Mouse (Mus musculus) G1E (cell line): Measurements from ENCODE around the gene Fat3. TPM values are rescaled to one million over a fixed set of nuclear protein-coding genes. Genes with fewer than 3 reads are reported as not detected.

Source experiments
- ATAC-seq: 2 replicates; pipeline ENCODE4 v1.8.0; 2016; ENCODE audit warnings: mild to moderate bottlenecking; ENCODE audit not compliant: insufficient number of reproducible peaks, poor library complexity, low FRiP score, severe bottlenecking; ENCODE audit errors: extremely low read depth
- DNase-seq: peaks from one replicate; pipeline ENCODE4 v3.0.0; 2012; ENCODE audit warnings: low spot score
- H3K27me3 ChIP-seq: 2 replicates; pipeline ENCODE4 v1.6.1; 2012; ENCODE audit warnings: mild to moderate bottlenecking, low read length, inconsistent platforms; ENCODE audit not compliant: insufficient read depth
- H3K36me3 ChIP-seq: replicated peaks from 2 replicates; pipeline ENCODE3; 2012; ENCODE audit warnings: mild to moderate bottlenecking, inconsistent platforms
- H3K4me1 ChIP-seq: 2 replicates; pipeline ENCODE4 v1.6.1; 2012; ENCODE audit warnings: low read depth, low read length, inconsistent platforms, mixed read lengths; ENCODE audit not compliant: insufficient read depth
- H3K4me3 ChIP-seq: 2 replicates; pipeline ENCODE4 v1.5.1; 2012; ENCODE audit warnings: low read depth, mild to moderate bottlenecking, inconsistent platforms, low read length, moderate library complexity, mixed read lengths
- H3K9me3 ChIP-seq: replicated peaks from 2 replicates; pipeline ENCODE4 v1.6.1; 2012; ENCODE audit warnings: inconsistent platforms
- CTCF ChIP-seq: IDR thresholded peaks from 2 replicates; pipeline ENCODE4 v1.5.1; 2012; ENCODE audit warnings: low read depth, low read length, inconsistent platforms, mixed read lengths
- GATA1 ChIP-seq: IDR thresholded peaks from 2 replicates; pipeline ENCODE4 v1.6.1; 2012; ENCODE audit warnings: borderline replicate concordance, low read length, inconsistent platforms, mixed read lengths
- GATA2 ChIP-seq: IDR thresholded peaks from 2 replicates; pipeline ENCODE4 v1.6.1; 2012; ENCODE audit warnings: low read depth, low read length, inconsistent platforms, borderline replicate concordance
- POLR2AphosphoS5 ChIP-seq: IDR thresholded peaks from 2 replicates; pipeline ENCODE4 v1.6.1; 2012; ENCODE audit warnings: low read depth, low read length, inconsistent platforms; ENCODE audit not compliant: insufficient replicate concordance
- TAL1 ChIP-seq: conservative IDR thresholded peaks from 2 replicates; pipeline ENCODE4 v1.6.1; 2012; ENCODE audit warnings: low read depth, low read length, inconsistent platforms, mixed read lengths
- polyA plus RNA-seq: library from polyadenylated mRNA; stranded (reverse); fragments of >175 nt; gene quantifications from 2 replicates; pipeline ENCODE4 v1.2.3, GENCODE M21; 2012
- total RNA-seq, 2 experiments: library from RNA; stranded (forward) in 1 of 2; stranded (reverse) in 1 of 2; fragments of 200-1000 nt in 1 of 2; fragments of >200 nt in 1 of 2; fragmentation: Nextera tagmentation in 1 of 2; gene quantifications; 2 replicates each; pipeline ENCODE4 v1.2.3; 2014 to 2017

Fat3 gene
- total and polyA plus RNA-seq, 3 experiments: 0.11 TPM; not detected in 2

- TF ChIP-seq GATA2 (no peak), POLR2AphosphoS5 (no peak), CTCF (no peak), GATA1 (no peak), TAL1 (no peak)
- Histone ChIP-seq H3K4me3 (no peak overlapping the region), H3K9me3 (no peaks in the 10 kb centered on the region), H3K36me3 (no peaks in the 10 kb centered on the region), H3K27me3 (no peaks in the 10 kb centered on the region), H3K4me1 (no peaks in the 10 kb centered on the region)
- no peak for DNase-seq
- no peak for ATAC-seq
These were observed 508.8 kb downstream of the Fat3 start for GRCm38 (mm10) chr9:15992158-15992846.

DNA sequence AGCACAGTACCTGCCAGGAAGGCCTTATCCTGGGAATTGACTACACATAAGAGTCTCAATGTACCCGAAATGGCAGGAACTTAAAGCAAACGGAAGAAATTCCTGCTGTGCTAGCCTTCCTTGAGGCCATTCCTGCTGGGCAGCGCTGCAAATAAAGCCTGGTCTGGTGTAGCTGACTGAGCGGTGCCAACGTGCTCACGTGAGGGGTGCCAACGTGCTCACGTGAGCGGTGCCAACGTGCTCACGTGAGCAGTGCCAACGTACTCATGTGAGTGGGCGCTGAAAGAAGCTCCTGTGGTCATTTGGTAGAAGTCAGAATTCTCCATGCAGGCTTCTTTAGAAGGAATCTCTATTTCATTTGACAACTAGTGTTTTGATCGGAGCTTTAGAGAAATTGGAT is 522.8 kb downstream of the Fat3 start:
- no peak for ATAC-seq
- no peaks in the 10 kb centered on the region for H3K4me1 ChIP-seq
- H3K9me3 ChIP-seq: no peaks in the 10 kb centered on the region
- H3K36me3 ChIP-seq: no peaks in the 10 kb centered on the region
- TF ChIP-seq POLR2AphosphoS5 (no peak), GATA2 (no peak), GATA1 (no peak), TAL1 (no peak), CTCF (no peak)
- no peak overlapping the region for H3K4me3 ChIP-seq
- no peak for DNase-seq
- H3K27me3 ChIP-seq: no peaks in the 10 kb centered on the region

- no peak for DNase-seq
- Histone ChIP-seq H3K9me3 (no peaks in the 10 kb centered on the region), H3K36me3 (no peaks in the 10 kb centered on the region), H3K4me1 (no peaks in the 10 kb centered on the region), H3K4me3 (no peak overlapping the region), H3K27me3 (no peaks in the 10 kb centered on the region)
- ATAC-seq: no peak
- no peak for TF ChIP-seq GATA1
- no peak for TF ChIP-seq GATA2
- no peak for TF ChIP-seq POLR2AphosphoS5
- TF ChIP-seq CTCF: no peak
These were observed 524.0 kb downstream of the Fat3 start for GRCm38 (mm10) chr9:15976959-15977663.

- ATAC-seq (no peak), DNase-seq (no peak)
- H3K4me1 ChIP-seq: no peaks in the 10 kb centered on the region
- H3K4me3 ChIP-seq: no peak overlapping the region
- H3K27me3 ChIP-seq: no peaks in the 10 kb centered on the region
- TF ChIP-seq GATA2 (no peak), GATA1 (no peak), POLR2AphosphoS5 (no peak), CTCF (no peak), TAL1 (no peak)
- H3K9me3 ChIP-seq: no peaks in the 10 kb centered on the region
- H3K36me3 ChIP-seq: no peaks in the 10 kb centered on the region
These were observed 525.1 kb downstream of the Fat3 start for GRCm38 (mm10) chr9:15975999-15976398.

- TF ChIP-seq GATA2 (no peak), POLR2AphosphoS5 (no peak), CTCF (no peak), TAL1 (no peak), GATA1 (no peak)
- ATAC-seq (no peak), DNase-seq (no peak)
- Histone ChIP-seq H3K9me3 (no peaks in the 10 kb centered on the region), H3K36me3 (no peaks in the 10 kb centered on the region), H3K4me1 (no peaks in the 10 kb centered on the region), H3K4me3 (no peak overlapping the region), H3K27me3 (0 out of 2 replicates have a peak, but pooled peaks cover 3% of the 10 kb centered on the region)
These were observed 528.9 kb downstream of the Fat3 start for GRCm38 (mm10) chr9:15972201-15972600.

GRCm38 (mm10) chr9:15971393-15971792 is 529.7 kb downstream of the Fat3 start:
- 0 out of 2 replicates have a peak, but pooled peaks cover 3% of the 10 kb centered on the region for H3K27me3 ChIP-seq
- no peak for ATAC-seq
- TF ChIP-seq TAL1: no peak
- no peak for TF ChIP-seq GATA1
- H3K4me1 ChIP-seq: no peaks in the 10 kb centered on the region
- H3K9me3 ChIP-seq: no peaks in the 10 kb centered on the region
- no peaks in the 10 kb centered on the region for H3K36me3 ChIP-seq
- no peak for DNase-seq
- no peak overlapping the region for H3K4me3 ChIP-seq
